ENCODE assay signal across 1 mouse cellular context in the genomic region with DNA sequence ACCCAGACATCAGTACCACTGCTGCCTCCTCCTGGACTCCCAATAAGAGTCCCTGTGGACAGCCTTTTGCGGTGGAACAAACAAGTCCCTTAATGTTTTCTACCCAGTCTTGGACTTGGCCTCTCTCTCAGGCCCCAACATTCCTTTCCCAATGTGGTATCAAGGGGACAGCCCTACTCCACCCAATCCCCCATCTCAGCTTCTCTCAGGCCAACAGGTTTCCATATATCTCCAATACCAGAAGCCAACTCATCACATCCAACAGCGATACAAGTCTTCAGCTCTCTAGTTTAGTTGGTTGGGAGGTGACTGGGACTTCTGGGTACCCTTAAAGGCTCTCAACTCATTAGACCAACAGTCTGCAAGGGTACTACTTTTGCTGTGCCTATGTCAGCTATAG.
TF ChIP-seq lines count a peak whose summit lies in the region.

No protein-coding gene starts in this region.

TF ChIP-seq in MEL, 35 proteins besides CTCF, POLR2A, EP300 and RAD21 (continued from another document):
- TF ChIP-seq TAL1 (IDR thresholded peaks at IDR 0.05; ENCODE audit: low read length) (no peak), UBTF (IDR thresholded peaks at IDR 0.05; ENCODE audit: borderline replicate concordance, insufficient read depth, low read depth, low read length) (no peak), BHLHE40 (IDR thresholded peaks at IDR 0.05; ENCODE audit: borderline replicate concordance, low read depth, low read length) (no peak), ETS1 (IDR thresholded peaks at IDR 0.05; ENCODE audit: low read depth, low read length) (no peak), HCFC1 (IDR thresholded peaks at IDR 0.05; ENCODE audit: low read depth, low read length) (no peak), MAZ (IDR thresholded peaks at IDR 0.05; ENCODE audit: low read depth, low read length) (no peak), ZNF384 (IDR thresholded peaks at IDR 0.05; ENCODE audit: low read depth, low read length) (no peak), MYB (IDR thresholded peaks at IDR 0.05; ENCODE audit: low read depth, low read length) (no peak), NELFE (IDR thresholded peaks at IDR 0.05; ENCODE audit: low read depth, low read length) (no peak), SIN3A (IDR thresholded peaks at IDR 0.05; ENCODE audit: low read length) (no peak), ZC3H11A (IDR thresholded peaks at IDR 0.05; ENCODE audit: low read depth, low read length) (no peak), CHD2 (IDR thresholded peaks at IDR 0.05; ENCODE audit: low read length) (no peak), MEF2A (IDR thresholded peaks at IDR 0.05; ENCODE audit: extremely low read depth, insufficient replicate concordance, low read depth, low read length, poor library complexity, severe bottlenecking) (no peak), MYC (IDR thresholded peaks at IDR 0.05; ENCODE audit: low read depth, low read length) (no peak), POLR2AphosphoS5 (IDR thresholded peaks at IDR 0.05; ENCODE audit: borderline replicate concordance, low read depth, low read length) (no peak), KAT2A (conservative IDR thresholded peaks at IDR 0.05; ENCODE audit: low read depth, low read length) (no peak), GATA1 (IDR thresholded peaks at IDR 0.05; ENCODE audit: low read depth, low read length) (no peak), ZKSCAN1 (IDR thresholded peaks at IDR 0.05; ENCODE audit: low read depth, low read length) (no peak)
